Mouse (Mus musculus) gastrocnemius, adult 2 months (tissue): ENCODE data around the gene Ankrd12. TPM values are rescaled to one million over a fixed set of nuclear protein-coding genes. Genes with fewer than 3 reads are reported as not detected.

Experiments
- DNase-seq: peaks from one replicate; pipeline ENCODE4 v3.0.0; 2022
- H3K27ac ChIP-seq: fragments of 200-600 bp; 2 replicates; pipeline ENCODE4 v1.8.1; 2022; ENCODE audit warnings: mild to moderate bottlenecking
- H3K4me3 ChIP-seq: fragments of 200-600 bp; 2 replicates; pipeline ENCODE4 v1.8.1; 2022; ENCODE audit warnings: mild to moderate bottlenecking, moderate library complexity
- CTCF ChIP-seq: fragments of 200-600 bp; IDR thresholded peaks from 2 replicates; pipeline ENCODE4 v1.8.1; 2022; ENCODE audit warnings: antibody characterized with exemption, mild to moderate bottlenecking, moderate library complexity
- intact Hi-C: fragments of 180-260 bp; cut with DNase I; formaldehyde crosslinking; loops from one replicate; pipeline ENCODE4 v1.15.1; 2025
- total RNA-seq, 2 experiments: library from RNA; stranded (reverse); gene quantifications; 2 replicates each; pipeline ENCODE4 v1.2.3; 2021

Ankrd12 gene
- total RNA-seq, 2 experiments from 2014 or later, result 12.6 to 12.8 TPM

DNA sequence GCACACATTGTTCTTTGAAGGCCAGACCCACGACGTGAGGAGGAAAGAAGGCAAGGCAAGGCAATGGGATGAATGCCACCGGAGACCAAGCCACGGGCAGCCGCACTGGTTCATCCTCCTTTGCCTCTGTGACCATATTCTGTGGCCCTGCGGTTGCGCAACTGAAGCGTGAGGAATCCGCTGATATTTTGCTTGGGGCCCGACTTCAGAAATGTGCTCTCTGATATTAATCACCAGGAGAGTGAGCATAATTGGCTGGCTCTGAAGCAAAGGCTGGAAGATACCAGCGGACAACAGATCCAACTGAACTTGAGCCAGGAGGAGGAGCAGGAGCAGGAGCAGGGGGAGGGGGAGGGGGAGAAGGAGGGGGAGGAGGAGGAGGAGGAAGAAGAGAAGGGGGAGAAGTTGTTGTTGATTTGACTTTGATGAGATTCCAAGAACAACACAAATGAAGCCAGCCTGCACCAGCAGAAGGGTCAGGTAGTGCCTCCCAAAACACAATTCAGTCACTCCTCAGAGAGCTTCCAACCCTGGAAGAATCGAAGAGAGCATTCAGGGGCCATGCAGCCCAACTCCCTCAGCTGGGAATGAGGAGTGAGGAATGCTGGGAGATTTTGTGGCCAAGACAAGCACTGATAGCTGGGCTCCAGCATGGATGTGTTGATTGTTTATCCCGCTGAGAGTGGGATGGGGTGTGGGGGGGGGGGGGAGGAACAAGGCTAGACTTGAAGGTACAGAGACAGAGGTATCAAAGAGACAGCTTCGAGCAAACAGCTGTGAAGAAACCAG is 119.7 kb downstream of the Ankrd12 start:
- peak; percentile 66 for DNase-seq
- Histone ChIP-seq H3K4me3 (no peak overlapping the region), H3K27ac (peak overlapping the region; percentile 48)
- intact Hi-C loops, result no loop called here
- no peak for TF ChIP-seq CTCF

DNA sequence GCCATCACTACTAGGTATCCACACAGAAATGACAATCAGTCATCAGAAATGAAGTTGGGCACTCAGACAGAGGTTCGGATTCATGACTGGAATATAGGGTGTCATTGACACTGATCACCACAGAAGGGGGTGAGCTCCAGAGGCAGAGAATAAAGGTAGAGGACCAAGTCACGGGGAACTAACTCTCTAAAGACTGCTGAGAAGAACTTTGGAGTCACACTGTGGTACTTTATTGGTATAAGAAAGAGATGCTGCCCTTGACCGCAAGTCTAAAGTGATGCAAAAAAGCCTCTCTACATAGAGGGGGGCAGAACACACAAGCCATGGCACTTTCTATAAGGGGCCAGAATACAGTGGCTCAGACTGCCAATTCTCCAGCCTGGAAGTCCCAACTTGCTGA is 120.7 kb downstream of the Ankrd12 start:
- Histone ChIP-seq H3K27ac (no peak overlapping the region), H3K4me3 (no peak overlapping the region)
- intact Hi-C loops, result no loop called here
- no peak for DNase-seq
- no peak for TF ChIP-seq CTCF

DNA sequence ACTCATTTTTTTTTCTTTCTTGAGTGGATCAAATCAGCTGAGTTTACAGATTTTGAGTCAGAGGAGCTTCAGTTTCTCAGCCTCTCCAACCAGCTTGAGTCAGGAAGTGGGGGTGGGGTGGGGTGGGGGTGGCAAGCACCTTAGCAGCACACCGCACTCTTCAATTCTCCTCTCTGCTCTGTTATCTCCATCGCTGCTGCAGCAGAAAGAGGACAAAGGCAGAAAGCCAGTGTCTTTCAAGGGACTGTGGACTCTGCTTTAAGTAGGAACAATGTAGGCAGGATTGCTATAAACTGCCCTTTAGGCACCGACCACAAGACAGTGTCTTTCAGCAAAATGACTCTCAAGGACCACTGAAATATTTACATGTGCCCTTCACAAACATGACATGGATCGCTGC is 122.9 kb downstream of the Ankrd12 start:
- no peak for DNase-seq
- Histone ChIP-seq H3K4me3 (no peak overlapping the region), H3K27ac (no peak overlapping the region)
- TF ChIP-seq CTCF, result no peak
- intact Hi-C loops, result loop anchor here (5.0 kb wide), 2 partner anchors 82 to 153 kb away; no protein-coding TSS in a partner anchor

- no peak for DNase-seq
- intact Hi-C loops, result loop anchor here (5.0 kb wide), 2 partner anchors 80 to 155 kb away; no protein-coding TSS in a partner anchor
- Histone ChIP-seq H3K4me3 (no peak overlapping the region), H3K27ac (no peak overlapping the region)
- peak; percentile 34; the same call in 1 of the 2 replicates for TF ChIP-seq CTCF
Measured at GRCm38 (mm10) chr17:65952083-65952482, 124.8 kb downstream of the Ankrd12 start.

DNA sequence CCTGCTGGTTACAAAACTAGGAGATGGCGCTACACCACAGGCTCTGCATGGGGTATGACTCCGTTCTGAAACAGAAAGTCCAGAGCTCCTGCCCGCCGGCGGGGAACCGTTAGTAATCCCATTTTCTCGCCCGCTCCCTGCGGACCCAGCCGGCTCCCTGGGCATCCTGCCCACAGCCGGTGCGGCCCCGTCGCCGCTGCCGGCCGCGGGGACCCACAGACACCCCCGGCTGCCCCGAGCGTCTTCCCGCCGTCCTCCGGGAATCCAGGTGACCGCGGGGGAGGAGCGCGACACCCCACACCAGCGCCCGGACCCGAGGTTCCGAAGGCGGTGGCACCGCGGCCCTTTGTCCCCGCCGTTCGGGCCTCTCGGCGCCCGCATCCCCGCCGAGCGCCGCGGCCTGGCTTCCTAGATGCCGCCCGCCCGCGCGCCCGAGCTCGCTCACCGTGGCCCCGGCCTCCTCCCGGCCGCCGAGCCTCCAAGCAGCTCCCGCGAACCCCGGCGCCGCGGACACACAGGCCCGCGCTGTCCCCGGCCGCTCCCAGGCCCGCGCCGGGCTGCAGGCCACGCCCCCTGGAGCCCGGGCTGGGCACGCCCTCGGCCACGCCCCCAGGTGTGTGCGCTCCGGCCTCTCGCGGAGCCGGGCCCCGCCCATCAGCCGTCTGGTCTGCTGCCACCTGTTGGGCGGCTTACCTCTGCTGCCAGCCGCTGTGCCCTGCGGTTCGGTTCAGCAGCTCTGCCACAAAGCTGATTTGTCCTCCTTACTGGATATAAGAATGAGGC is 126.1 kb downstream of the Ankrd12 start, which contains the start of gene Twsg1:
Gene Twsg1, minus strand, starts transcription at position 605 of the 783 bp plus-strand sequence.
- TF ChIP-seq CTCF, result peak; percentile 80
- Histone ChIP-seq H3K27ac (peak within 1 kb of the TSS; percentile 95), H3K4me3 (peak within 1 kb of the TSS; percentile 79)
- peak; percentile 98 for DNase-seq
- intact Hi-C loops, result loop anchor here (1.0 to 5.0 kb wide), 3 partner anchors 66 to 156 kb away; partner anchors contain the start of gene Ralbp1

DNA sequence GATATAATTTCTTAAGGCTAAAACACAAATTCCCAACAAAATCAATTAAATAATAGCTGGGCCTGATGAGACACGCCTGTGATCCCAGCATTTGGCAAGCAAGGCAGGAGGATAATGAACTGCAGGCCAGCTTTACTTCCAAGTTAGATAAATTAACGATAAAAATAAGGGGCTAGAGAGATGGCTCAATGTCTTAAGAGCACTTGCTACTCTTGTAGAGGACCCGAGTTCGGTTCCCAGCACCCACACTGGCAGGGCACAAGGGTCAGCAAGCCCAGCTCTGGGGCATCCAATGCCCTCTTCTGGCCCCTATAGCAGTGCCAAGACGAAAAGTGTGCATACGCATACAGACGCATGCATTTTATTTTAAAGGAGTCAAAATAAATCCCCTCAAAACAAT is 126.7 kb downstream of the Ankrd12 start:
- intact Hi-C loops, result loop anchor here (5.0 kb wide), 2 partner anchors 78 to 157 kb away; no protein-coding TSS in a partner anchor
- no peak for TF ChIP-seq CTCF
- DNase-seq, result no peak
- Histone ChIP-seq H3K4me3 (peak overlapping the region; percentile 79), H3K27ac (peak overlapping the region; percentile 95)

DNA sequence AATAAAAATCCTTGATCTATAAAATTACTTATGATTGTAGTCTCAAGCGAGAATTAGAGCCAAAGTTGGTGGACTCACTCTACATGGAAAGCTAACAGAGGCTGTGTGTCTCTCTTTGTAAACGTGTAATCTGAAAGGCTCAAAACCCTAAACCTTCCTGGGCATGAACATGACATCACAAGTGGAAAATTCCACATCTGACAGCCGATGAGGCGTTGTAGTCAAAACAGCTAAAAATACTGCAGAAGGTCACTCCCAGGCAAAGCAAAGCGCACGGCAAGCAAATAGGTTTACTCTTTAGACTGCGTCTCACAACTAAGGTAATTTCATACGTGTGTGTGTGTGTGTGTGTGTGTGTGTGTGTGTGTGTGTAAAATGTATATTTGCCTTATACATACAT is 129.6 kb downstream of the Ankrd12 start:
- intact Hi-C loops, result no loop called here
- Histone ChIP-seq H3K4me3 (peak overlapping the region; percentile 47), H3K27ac (peak overlapping the region; percentile 86)
- DNase-seq, result no peak
- TF ChIP-seq CTCF, result no peak

DNA sequence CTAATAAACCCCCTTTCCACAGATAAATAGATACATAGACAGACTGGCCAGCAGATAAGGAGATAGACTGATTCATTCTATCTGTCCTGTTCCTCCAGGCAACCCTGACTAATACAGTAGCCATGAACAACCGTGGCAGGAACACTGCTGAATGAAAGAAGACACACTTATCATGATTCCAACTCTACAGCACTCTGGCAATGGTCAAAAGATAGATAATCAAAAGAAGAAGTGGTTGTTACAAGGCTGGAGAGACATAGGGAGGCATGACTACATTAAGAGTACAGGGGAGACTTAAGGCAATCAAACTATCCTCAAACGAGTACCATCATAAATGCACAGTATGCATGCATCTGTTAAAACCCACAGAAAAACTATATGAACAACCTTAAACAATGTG is 131.5 kb downstream of the Ankrd12 start:
- Histone ChIP-seq H3K4me3 (no peak overlapping the region), H3K27ac (no peak overlapping the region)
- TF ChIP-seq CTCF, result no peak
- DNase-seq, result no peak
- intact Hi-C loops, result no loop called here

DNA sequence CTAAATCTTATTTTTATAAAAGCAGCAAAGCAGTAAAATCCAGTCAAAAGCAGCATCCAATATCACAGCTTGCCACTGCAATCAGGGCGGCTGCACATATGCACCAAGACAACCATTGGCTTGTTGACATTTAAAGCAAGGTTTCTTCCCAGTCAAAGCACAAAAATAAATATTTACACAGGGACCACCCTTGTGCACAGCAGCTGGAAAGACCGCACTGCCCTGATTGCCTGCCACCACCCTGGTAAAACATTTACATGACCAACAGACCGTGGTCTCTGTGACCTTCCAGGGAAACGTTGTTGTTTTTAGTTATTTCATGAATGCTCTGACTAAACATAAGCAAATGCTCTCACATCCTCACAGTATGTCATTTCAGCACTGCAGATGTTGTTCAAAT is 134.5 kb downstream of the Ankrd12 start:
- TF ChIP-seq CTCF, result no peak
- no peak for DNase-seq

GRCm38 (mm10) chr17:65941275-65941674 is 135.6 kb downstream of the Ankrd12 start:
- TF ChIP-seq CTCF, result no peak
- Histone ChIP-seq H3K27ac (no peak overlapping the region; the same call in 1 of the 2 replicates), H3K4me3 (no peak overlapping the region)
- intact Hi-C loops, result no loop called here
- no peak for DNase-seq

More for the DNA sequence above, 134.5 kb downstream of the Ankrd12 start:
- Histone ChIP-seq H3K27ac (no peak overlapping the region), H3K4me3 (no peak overlapping the region)
- intact Hi-C loops, result no loop called here

DNA sequence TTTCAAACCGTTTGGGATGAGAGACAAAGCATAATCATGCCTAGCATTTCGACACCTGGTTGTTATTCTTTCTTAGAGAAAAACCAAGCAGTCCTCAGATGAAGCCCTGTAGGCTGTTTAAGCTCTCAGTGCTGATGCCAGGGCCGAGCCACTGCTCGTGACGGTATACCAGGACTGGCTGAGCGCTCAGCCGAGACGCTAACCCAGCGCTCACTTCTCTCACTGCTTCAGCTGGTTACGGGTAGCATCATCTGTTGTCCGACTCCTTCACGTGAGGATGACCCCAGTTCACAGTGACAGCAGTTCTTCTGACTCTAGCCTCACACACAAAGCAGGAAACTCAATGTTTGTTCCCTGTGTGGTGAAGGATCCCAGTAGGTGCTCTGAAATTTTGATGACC is 136.7 kb downstream of the Ankrd12 start:
- intact Hi-C loops, result no loop called here
- no peak for TF ChIP-seq CTCF

GRCm38 (mm10) chr17:65939461-65940192 is 137.3 kb downstream of the Ankrd12 start:
- intact Hi-C loops, result no loop called here
- H3K4me3 ChIP-seq, result peak overlapping the region; percentile 48
- DNase-seq, result no peak
- peak overlapping the region; percentile 74 for H3K27ac ChIP-seq
- no peak for TF ChIP-seq CTCF

More for the DNA sequence above, 136.7 kb downstream of the Ankrd12 start:
- H3K27ac ChIP-seq, result peak overlapping the region; percentile 74
- H3K4me3 ChIP-seq, result peak overlapping the region; percentile 48
- DNase-seq, result no peak
